Mouse (Mus musculus) midbrain, postnatal 0 days (tissue): ENCODE results near the gene Tbata. TPM values are rescaled to one million over a fixed set of nuclear protein-coding genes. Genes with fewer than 3 reads are reported as not detected.

ENCODE experiments used
- ATAC-seq: fragments of 200-750 bp; cut with Nextera tagmentation; 2 replicates; pipeline ENCODE4 v1.8.0; 2017; ENCODE audit warnings: moderate number of reproducible peaks, mild to moderate bottlenecking, moderate TSS enrichment, moderate library complexity; ENCODE audit not compliant: low FRiP score
- DNase-seq: peaks from one replicate; pipeline ENCODE4 v3.0.0-alpha.2; 2015; ENCODE audit warnings: low spot score
- H3K27ac ChIP-seq: fragments of 300-500 bp; sonication (generic); 2 replicates; pipeline ENCODE4 v1.5.1; 2014; ENCODE audit warnings: low read depth, mild to moderate bottlenecking, low read length, mixed read lengths
- H3K27me3 ChIP-seq: fragments of 300-500 bp; sonication (generic); 2 replicates; pipeline ENCODE4 v1.6.1; 2014; ENCODE audit warnings: low read length, control low read depth, mixed read lengths; ENCODE audit not compliant: insufficient read depth
- H3K36me3 ChIP-seq: fragments of 300-500 bp; sonication (generic); 2 replicates; pipeline ENCODE4 v1.6.1; 2014; ENCODE audit warnings: low read length, control low read depth, mixed read lengths; ENCODE audit not compliant: insufficient read depth
- H3K4me1 ChIP-seq: fragments of 300-500 bp; sonication (generic); 2 replicates; pipeline ENCODE4 v1.6.1; 2014; ENCODE audit warnings: mild to moderate bottlenecking, control low read depth, antibody characterized with exemption, low read length, mixed read lengths; ENCODE audit not compliant: insufficient read depth
- H3K4me2 ChIP-seq: fragments of 300-500 bp; sonication (generic); 2 replicates; pipeline ENCODE4 v1.6.1; 2014; ENCODE audit warnings: low read depth, mild to moderate bottlenecking, low read length, mixed read lengths; ENCODE audit not compliant: poor library complexity, severe bottlenecking
- H3K4me3 ChIP-seq: fragments of 300-500 bp; sonication (generic); 2 replicates; pipeline ENCODE4 v1.5.1; 2014; ENCODE audit warnings: low read depth, mild to moderate bottlenecking, low read length, moderate library complexity
- H3K9ac ChIP-seq: fragments of 300-500 bp; sonication (generic); replicated peaks from 2 replicates; pipeline ENCODE4 v1.6.1; 2014; ENCODE audit warnings: mild to moderate bottlenecking, low read length, moderate library complexity, mixed read lengths; ENCODE audit not compliant: poor library complexity, severe bottlenecking
- H3K9me3 ChIP-seq: fragments of 300-500 bp; sonication (generic); 2 replicates; pipeline ENCODE4 v1.6.1; 2016; ENCODE audit warnings: low read length, control low read depth
- CTCF ChIP-seq: IDR thresholded peaks from 2 replicates; pipeline ENCODE4 v1.5.1; 2016; ENCODE audit warnings: antibody characterized with exemption, mild to moderate bottlenecking
- WGBS: fragments of 180-500 bp; shearing (Covaris S2); extraction: QIAGEN DNeasy Blood & Tissue Kit; methylation state at CpG from one replicate; pipeline ENCODE4 v1.1.7; 2014; 5-methylcytosine and 5-hydroxymethylcytosine counted together
- microRNA-seq: library from miRNA; unstranded; fragments of <30 nt; microRNA quantifications from one replicate; pipeline ENCODE4, GENCODE M21; 2016; ENCODE audit warnings: borderline number of aligned reads
- polyA plus RNA-seq: library from polyadenylated mRNA; unstranded; fragments of >200 nt; fragmentation: Nextera tagmentation; extraction: Ambion mirVana; gene quantifications from 2 replicates; pipeline ENCODE4 v1.2.1, GENCODE M21; 2015
- total RNA-seq: library from RNA; depleted of rRNA; stranded (reverse); fragments of >200 nt; gene quantifications from 2 replicates; pipeline ENCODE4 v1.2.3, GENCODE M21; 2014; rRNA removed

The Tbata gene
- total and polyA plus RNA-seq, 2 experiments from 2014 or later, result 0.11 TPM

DNA sequence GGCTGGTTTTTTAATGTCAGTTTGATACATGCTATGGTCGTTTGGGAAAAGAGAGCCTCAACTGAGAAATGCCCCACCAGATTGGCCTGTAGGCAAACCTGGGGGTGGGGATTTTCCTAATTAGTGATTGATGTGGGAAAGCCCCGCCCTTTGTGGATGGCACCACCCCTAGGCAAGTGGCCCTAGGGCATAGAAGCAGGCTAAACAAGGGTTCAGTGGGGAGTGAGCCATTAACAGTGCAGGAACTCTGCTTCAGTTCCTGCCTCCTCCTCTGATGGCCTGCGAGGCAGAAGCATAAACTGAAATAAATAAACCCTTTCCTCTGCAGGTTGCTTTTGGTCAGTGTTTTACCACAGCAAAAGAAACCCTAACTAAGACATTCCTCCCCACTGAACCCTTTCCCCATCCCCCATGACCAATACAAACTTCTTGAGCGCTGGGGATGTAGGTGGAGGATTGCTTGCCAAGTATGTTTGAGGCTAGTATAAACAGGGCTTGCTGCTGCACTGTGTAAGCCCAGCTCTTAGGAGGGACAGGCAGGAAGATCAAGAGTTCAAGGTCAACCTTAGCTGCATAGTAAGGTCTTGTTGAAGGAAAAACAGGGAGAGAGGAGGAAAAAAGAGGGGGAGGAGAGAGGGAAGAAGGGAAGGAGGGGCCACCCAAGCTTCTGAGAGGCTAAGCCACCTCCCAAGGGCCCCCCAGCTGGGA, 65.1 kb downstream of the Tbata start:
- DNase-seq (no peak), ATAC-seq (no peak)
- H3K9me3 ChIP-seq, result no peaks in the 10 kb centered on the region

DNA sequence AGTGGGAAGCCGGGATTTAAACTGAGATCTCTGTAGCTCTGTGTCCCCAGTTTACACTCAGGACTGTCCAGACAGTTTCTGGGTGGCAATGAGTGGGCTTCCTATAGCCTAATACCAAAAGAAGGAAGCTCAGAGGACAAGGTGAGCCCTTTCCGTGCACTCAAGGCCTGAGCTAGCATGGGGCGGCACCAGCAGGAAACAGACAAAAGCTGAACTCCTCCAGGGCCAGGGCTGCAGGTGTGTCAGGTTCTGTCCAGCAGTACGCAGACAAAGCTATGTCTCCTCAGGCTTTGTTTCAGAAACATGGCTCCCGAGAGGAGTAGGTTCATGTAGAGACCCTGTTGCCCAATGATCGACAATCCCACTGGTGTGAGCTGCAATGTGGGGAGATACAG, 65.6 kb downstream of the Tbata start:
- DNase-seq (no peak), ATAC-seq (no peak)
- H3K9me3 ChIP-seq, result no peaks in the 10 kb centered on the region
- H3K4me1 ChIP-seq, result no peaks in the 10 kb centered on the region
- H3K4me2 ChIP-seq, result no peak overlapping the region
- no peak overlapping the region for H3K27ac ChIP-seq
- no peak overlapping the region for H3K9ac ChIP-seq
- 76% methylated on average over 6 of the region's 6 CpGs for WGBS
- no peak overlapping the region for H3K4me3 ChIP-seq
- no peaks in the 10 kb centered on the region for H3K36me3 ChIP-seq
- H3K27me3 ChIP-seq, result no peaks in the 10 kb centered on the region
- TF ChIP-seq CTCF, result no peak

More for the DNA sequence above, 65.1 kb downstream of the Tbata start:
- H3K4me3 ChIP-seq, result no peak overlapping the region
- TF ChIP-seq CTCF, result no peak
- no peaks in the 10 kb centered on the region for H3K36me3 ChIP-seq
- no peak overlapping the region for H3K4me2 ChIP-seq
- no peak overlapping the region for H3K9ac ChIP-seq
- H3K27me3 ChIP-seq, result no peaks in the 10 kb centered on the region
- H3K4me1 ChIP-seq, result no peaks in the 10 kb centered on the region
- 56% methylated on average over 4 of the region's 4 CpGs for WGBS
- no peak overlapping the region for H3K27ac ChIP-seq

Small RNA genes lying within 50 kb of the gene (microRNA-seq; reads per million reads assigned to microRNA genes)
- gene Gm44308, result not detected

Other genes starting within 250 kb of the Tbata start
- 15.6 and 30.3 TPM in 2 replicates for gene Pcbd1, start 82.6 kb upstream of the Tbata start, total RNA-seq
- 73.1 and 74.8 TPM in 2 replicates for gene Pcbd1, start 82.6 kb upstream of the Tbata start, polyA plus RNA-seq
- 43.9 and 51.8 TPM in 2 replicates for gene Sgpl1, start 24.3 kb upstream of the Tbata start, total RNA-seq
- 30.1 and 30.5 TPM in 2 replicates for gene Sgpl1, start 24.3 kb upstream of the Tbata start, polyA plus RNA-seq
- 1.1 and 1.6 TPM in 2 replicates for gene Adamts14, start 101.5 kb downstream of the Tbata start, total RNA-seq
- gene Adamts14, start 101.5 kb downstream of the Tbata start, polyA plus RNA-seq, result 0.27 and 0.31 TPM in 2 replicates
- not detected in 2 replicates for gene Prf1, start 125.9 kb downstream of the Tbata start, total RNA-seq
- gene Prf1, start 125.9 kb downstream of the Tbata start, polyA plus RNA-seq, result not detected in 2 replicates
- 25.2 and 27.1 TPM in 2 replicates for gene Pald1, start 211.6 kb downstream of the Tbata start, total RNA-seq
- gene Pald1, start 211.6 kb downstream of the Tbata start, polyA plus RNA-seq, result 16.0 and 16.8 TPM in 2 replicates
- gene Nodal, start 246.0 kb downstream of the Tbata start, total RNA-seq, result 0.38 and 0.47 TPM in 2 replicates
- gene Nodal, start 246.0 kb downstream of the Tbata start, polyA plus RNA-seq, result 0.26 and 0.37 TPM in 2 replicates